Mouse (Mus musculus): ENCODE measurements around the gene Josd2.

Gene Josd2

DNA sequence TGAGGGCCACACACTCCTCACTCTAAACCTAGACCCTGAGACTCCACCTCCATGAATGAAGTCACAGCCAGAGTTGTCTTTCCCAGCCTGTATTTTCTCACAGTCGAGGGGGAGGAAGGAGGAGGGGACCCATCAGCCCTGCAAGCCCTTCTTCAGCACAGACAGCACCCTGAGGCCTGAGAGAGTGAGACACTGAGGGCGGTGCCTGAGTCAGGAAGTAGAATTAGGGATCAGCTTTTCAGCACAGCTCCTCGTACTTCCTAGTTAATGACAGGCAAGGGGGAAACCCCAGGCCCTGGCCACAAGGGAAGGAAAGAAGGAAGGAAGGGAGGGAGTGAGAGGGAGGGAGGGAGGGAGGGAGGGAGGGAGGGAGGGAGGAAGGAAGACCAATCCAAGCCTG lies 14.5 kb upstream of the Josd2 start:
- DNase-seq: no peak

- no peak for DNase-seq
Measured at GRCm38 (mm10) chr7:44456302-44456701, 11.5 kb upstream of the Josd2 start.

DNA sequence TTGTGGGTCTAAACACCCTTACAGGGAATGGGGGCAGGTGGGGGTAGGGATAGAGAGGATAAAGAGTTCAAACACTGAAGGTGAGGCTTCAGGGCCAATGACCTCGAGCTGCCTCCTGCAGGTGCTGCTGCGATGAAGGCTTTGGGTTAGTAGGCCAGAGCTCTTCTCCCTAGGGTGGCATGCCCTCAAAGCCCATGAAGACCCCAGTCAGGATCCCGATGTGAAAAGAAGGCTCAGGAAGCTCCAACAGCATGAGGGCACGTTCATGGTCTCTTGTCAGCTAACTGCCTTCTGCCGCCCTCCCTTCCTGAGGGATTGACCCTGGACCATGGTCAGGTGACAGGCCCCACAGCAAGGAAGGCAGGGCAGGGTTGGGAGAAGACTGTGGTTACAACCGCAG lies 7.7 kb upstream of the Josd2 start:
- DNase-seq: no peak

DNA sequence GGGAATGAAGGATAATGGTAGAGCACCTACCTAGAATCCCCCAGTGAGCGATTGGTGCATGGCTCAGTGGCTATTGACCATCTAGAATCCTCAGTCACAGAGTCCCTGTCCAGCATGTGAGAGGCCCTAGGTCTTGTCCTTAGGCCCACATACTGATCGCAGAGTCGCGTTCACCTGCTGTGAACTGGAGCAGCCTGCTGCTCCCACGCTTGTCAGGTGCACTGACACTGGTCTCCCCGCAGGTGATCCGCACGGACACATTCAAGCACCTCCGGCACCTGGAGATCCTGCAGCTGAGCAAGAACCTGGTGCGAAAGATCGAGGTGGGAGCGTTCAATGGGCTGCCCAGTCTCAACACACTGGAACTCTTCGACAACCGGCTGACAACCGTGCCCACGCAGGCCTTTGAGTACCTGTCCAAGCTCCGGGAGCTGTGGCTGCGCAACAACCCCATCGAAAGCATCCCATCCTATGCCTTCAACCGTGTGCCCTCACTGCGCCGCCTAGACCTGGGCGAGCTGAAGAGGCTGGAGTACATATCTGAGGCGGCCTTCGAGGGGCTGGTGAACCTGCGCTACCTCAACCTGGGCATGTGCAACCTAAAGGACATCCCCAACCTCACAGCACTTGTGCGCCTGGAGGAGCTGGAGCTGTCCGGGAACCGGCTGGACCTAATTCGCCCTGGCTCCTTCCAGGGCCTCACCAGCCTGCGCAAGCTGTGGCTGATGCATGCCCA lies 6.8 kb upstream of the Josd2 start:
- no peak for DNase-seq

GRCm38 (mm10) chr7:44461503-44462217 lies 6.1 kb upstream of the Josd2 start:
- DNase-seq: no peak

DNA sequence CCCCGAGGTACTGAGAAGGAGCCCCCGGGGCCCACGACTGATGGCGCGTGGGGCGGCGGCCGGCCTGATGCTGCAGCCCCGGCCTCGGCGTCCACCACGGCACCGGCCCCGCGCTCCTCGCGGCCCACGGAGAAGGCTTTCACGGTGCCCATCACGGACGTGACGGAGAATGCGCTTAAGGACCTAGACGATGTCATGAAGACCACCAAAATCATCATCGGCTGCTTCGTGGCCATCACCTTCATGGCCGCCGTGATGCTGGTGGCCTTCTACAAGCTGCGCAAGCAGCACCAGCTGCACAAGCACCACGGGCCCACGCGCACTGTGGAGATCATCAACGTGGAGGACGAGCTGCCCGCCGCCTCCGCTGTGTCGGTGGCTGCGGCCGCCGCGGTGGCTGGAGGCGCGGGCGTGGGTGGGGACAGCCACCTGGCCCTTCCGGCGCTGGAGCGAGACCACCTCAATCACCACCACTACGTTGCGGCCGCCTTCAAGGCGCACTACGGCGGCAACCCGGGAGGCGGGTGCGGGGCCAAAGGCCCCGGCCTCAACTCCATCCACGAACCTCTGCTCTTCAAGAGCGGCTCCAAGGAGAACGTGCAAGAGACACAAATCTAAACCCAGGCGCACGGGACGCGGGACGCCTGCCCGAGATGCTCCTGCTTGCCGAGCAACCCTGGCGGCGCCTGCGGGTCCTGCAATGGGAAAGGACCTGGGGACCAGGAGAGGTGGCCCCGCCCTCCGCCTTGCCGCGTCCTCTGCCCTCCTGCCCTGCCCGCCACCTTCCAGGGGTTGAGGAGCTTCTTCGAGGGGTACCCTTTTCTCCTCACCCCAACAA lies 5.3 kb upstream of the Josd2 start:
- peak; percentile 45 for DNase-seq

- DNase-seq: no peak
Measured at GRCm38 (mm10) chr7:44463056-44463425, 4.7 kb upstream of the Josd2 start.

- DNase-seq: no peak
Measured at GRCm38 (mm10) chr7:44463556-44464225, 4.1 kb upstream of the Josd2 start.

DNA sequence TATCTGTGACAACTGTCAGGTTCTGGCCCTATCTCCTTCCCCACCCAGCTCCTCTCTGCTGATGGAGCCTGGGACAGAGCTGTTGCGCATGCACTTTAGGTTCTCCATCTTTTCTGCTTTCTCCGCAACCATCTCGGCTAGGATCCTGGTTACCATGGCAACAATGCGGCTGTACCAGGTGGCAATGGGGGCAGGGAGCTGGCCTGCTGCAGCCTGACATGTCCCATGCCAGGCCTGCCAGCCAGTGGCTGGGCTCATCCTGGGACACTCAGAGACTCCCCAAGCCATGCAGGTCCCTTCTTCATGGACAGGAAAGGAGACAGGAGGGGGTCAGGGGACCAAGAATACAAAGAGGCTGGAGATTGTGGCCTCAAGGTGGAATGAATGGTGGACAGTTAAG lies 3.3 kb upstream of the Josd2 start:
- DNase-seq: no peak

- DNase-seq: peak; percentile 64
Measured at GRCm38 (mm10) chr7:44465111-44465510, 2.7 kb upstream of the Josd2 start, which contains the start of gene Aspdh. TSS of gene Aspdh (plus strand) at chr7:44465391.

- no peak for DNase-seq
Measured at GRCm38 (mm10) chr7:44466006-44466887, 1.5 kb upstream of the Josd2 start.

DNA sequence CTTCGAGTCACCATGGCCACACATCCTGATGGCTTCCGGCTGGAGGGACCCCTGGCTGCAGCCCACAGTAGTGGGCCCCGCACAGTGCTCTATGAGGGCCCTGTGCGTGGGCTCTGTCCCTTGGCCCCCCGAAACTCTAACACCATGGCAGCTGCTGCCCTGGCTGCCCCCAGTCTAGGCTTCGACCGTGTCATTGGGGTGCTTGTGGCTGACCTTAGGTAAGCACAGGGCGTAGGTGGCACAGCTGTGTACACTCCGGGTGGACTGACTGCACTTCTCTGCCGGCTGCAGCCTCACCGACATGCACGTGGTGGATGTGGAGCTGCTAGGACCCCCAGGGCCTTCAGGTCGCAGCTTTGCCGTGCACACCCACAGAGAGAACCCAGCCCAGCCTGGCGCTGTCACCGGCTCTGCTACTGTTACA lies 880 bp upstream of the Josd2 start:
- DNase-seq: no peak

- DNase-seq: no peak
Measured at GRCm38 (mm10) chr7:44468644-44469285, 985 bp downstream of the Josd2 start.

GRCm38 (mm10) chr7:44469677-44470675 lies 2.2 kb downstream of the Josd2 start:
- no peak for DNase-seq

DNA sequence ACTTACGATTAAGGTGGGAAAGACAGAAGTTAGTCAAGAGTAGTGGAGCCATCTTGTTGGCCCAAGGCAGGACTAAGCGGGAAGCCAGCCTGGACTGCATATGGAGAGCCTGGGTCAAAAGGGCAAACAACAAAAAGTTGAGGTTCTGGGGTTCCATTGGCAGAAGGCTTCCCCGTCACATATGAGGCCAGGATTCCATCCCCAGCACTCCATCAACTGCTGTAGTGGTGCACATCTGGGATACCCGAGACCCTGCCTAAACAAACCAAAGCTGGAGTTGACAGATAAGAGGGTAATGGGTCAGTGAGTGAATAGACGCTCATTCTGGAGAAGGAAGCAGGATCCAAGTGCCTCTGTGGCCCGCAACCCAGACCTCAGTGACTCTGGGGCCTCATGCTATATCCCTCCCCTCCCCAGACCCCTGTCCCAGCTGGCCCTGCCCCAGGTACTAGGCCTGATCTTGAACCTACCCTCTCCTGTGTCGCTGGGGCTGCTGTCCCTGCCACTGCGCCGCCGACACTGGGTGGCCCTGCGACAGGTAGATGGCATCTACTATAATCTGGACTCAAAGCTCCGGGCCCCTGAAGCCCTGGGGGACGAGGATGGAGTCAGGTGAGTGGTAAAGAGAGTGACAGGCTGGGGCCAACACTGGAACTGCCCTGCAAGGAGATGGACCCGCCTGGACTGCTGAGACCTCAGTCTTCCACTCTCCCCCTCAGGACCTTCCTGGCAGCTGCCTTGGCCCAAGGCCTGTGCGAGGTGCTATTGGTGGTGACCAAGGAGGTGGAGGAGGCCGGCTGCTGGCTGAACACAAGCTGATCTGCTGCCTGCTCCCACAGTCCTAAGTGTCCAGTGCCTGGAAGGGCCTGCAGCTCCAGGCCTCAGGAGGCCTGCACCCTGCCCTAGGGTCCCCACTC lies 3.2 kb downstream of the Josd2 start:
- DNase-seq: no peak

DNA sequence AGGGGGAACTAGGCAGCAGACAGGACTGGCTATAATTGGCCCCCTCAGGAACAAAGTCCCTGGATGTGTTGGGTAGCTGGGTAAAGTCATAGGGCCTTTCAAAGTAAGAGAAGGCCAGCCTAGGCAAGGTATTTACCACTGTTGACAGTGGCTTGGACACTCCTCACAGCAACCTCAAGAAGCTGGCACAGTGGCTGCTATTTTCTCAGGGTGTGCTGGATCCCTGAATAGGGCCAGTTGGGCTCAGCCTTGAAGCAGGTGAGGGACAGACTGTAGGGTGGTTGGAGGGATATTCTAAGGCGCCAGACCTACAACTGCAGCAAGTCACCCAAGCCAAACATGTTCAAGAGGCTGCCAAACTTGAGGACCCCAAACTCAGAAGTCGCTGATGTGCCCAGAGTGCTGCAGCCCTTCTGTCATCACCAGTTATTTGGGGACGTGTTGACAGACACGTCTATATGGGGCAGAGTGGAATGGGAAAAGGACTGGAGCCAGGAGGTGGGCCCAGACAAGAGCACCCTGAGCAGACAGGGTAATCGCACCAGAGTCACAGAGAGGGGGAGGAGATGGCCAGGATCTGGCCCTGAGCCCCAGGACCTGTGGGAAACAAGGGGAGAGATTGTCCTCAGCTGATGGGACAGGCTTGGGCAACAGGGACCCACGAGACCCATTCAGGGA lies 4.2 kb downstream of the Josd2 start:
- DNase-seq: no peak

- DNase-seq: no peak
Measured at GRCm38 (mm10) chr7:44472558-44472885, 4.7 kb downstream of the Josd2 start.

DNA sequence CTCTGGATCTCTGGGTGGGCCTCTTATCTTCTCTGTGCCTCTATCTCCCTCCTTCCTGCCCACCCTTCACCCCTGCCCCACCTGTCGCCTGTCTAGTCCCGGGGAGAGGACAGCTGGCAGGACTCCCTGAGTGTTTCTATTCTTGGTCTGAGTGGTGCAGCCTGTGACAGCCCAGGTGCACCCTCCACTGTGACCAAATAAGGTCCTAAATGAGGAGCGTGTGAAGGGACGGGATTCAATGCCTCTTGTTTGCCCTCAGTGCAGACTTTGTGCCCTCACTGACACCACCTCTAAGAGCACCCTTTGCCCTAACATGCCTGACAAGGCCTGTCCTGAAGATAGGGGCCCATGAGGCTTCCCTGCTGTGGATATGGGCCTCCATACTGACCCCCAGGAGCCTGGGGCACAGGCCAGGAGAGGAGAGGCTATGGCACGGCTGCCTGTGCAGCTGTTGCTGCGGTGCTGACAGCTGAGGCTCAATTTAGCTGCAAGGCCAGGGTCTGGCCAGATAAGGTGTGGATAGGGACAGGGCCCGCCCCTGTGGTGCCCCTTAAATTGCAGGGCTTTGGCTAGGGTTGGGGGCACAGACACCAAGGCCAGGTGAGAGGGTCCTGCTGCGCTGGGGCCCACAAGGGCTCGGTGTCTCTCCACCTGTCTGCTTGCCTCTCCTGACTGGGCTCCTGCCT lies 5.3 kb downstream of the Josd2 start:
- DNase-seq: no peak

All from kidney, adult 18-20 months (tissue).